Mouse (Mus musculus) induced T-regulatory cell, adult 2 months (primary cell): ENCODE results near the gene Gm5796.
"Not testable (repeated sequence)": the region's sequence is repeated elsewhere in the genome, so short reads cannot be mapped to it uniquely, and the experiment has no call there.

Experiments used
- DNase-seq: peaks from one replicate; pipeline ENCODE4 v3.0.0-alpha.2; 2012; ENCODE audit warnings: low read depth

Gene Gm5796

GRCm38 (mm10) chr14:4023641-4024040 is at the start of gene Gm5796:
Gene Gm5796, plus strand, starts transcription at chr14:4023941.
- not testable (repeated sequence) for DNase-seq

- not testable (repeated sequence) for DNase-seq
Measured at GRCm38 (mm10) chr14:3998094-3998493, 25.6 kb upstream of the Gm5796 start, which contains the start of gene Gm3099. Gene Gm3099, plus strand, starts transcription at chr14:3998394.

GRCm38 (mm10) chr14:4083820-4084219 is 60.1 kb downstream of the Gm5796 start, which contains the start of gene Gm3115:
Gene Gm3115, plus strand, starts transcription at chr14:4084120.
- DNase-seq, result not testable (repeated sequence)
